Mouse (Mus musculus) liver, embryonic 16.5 days (tissue): ENCODE data around the gene Bcl6. TPM values are rescaled to one million over a fixed set of nuclear protein-coding genes. Genes with fewer than 3 reads are reported as not detected.

Source experiments
- ATAC-seq: fragments of 200-750 bp; cut with Nextera tagmentation; 2 replicates; pipeline ENCODE4 v1.8.0; 2017; ENCODE audit warnings: low read depth, mild to moderate bottlenecking, moderate number of reproducible peaks, moderate library complexity
- H3K27ac ChIP-seq: fragments of 300-500 bp; sonication (generic); 2 replicates; pipeline ENCODE4 v1.5.1; 2014; ENCODE audit warnings: mild to moderate bottlenecking, low read length
- H3K27me3 ChIP-seq: fragments of 300-500 bp; sonication (generic); 2 replicates; pipeline ENCODE4 v1.6.1; 2014; ENCODE audit warnings: low read depth, low read length, mixed read lengths; ENCODE audit not compliant: control insufficient read depth, insufficient read depth
- H3K36me3 ChIP-seq: fragments of 300-500 bp; sonication (generic); 2 replicates; pipeline ENCODE4 v1.6.1; 2014; ENCODE audit warnings: mild to moderate bottlenecking; ENCODE audit not compliant: control insufficient read depth, insufficient read depth
- H3K4me1 ChIP-seq: fragments of 300-500 bp; sonication (generic); 2 replicates; pipeline ENCODE4 v1.6.1; 2014; ENCODE audit warnings: low read depth, low read length, mixed read lengths; ENCODE audit not compliant: control insufficient read depth
- H3K4me2 ChIP-seq: fragments of 300-500 bp; sonication (generic); 2 replicates; pipeline ENCODE4 v1.6.1; 2014; ENCODE audit warnings: low read depth, low read length, mixed read lengths
- H3K4me3 ChIP-seq: fragments of 300-500 bp; sonication (generic); 2 replicates; pipeline ENCODE4 v1.5.1; 2014; ENCODE audit warnings: low read depth, mild to moderate bottlenecking, low read length
- H3K9ac ChIP-seq: fragments of 300-500 bp; sonication (generic); 2 replicates; pipeline ENCODE4 v1.6.1; 2014; ENCODE audit warnings: low read depth, low read length
- H3K9me3 ChIP-seq: fragments of 300-500 bp; sonication (generic); replicated peaks from 2 replicates; pipeline ENCODE4 v1.6.1; 2016; ENCODE audit warnings: low read length; ENCODE audit not compliant: control insufficient read depth
- WGBS: fragments of 180-500 bp; shearing (Covaris S2); extraction: QIAGEN DNeasy Blood & Tissue Kit; methylation state at CpG from one replicate; pipeline ENCODE4 v1.1.7; 2014; ENCODE audit not compliant: insufficient replicate concordance; 5-methylcytosine and 5-hydroxymethylcytosine counted together
- polyA plus RNA-seq: library from polyadenylated mRNA; unstranded; fragments of >200 nt; fragmentation: Nextera tagmentation; extraction: Ambion mirVana; gene quantifications from 2 replicates; pipeline ENCODE4 v1.2.1, GENCODE M21; 2015

The Bcl6 gene
- polyA plus RNA-seq, 1 experiment from 2014 or later, result 0.28 TPM

DNA sequence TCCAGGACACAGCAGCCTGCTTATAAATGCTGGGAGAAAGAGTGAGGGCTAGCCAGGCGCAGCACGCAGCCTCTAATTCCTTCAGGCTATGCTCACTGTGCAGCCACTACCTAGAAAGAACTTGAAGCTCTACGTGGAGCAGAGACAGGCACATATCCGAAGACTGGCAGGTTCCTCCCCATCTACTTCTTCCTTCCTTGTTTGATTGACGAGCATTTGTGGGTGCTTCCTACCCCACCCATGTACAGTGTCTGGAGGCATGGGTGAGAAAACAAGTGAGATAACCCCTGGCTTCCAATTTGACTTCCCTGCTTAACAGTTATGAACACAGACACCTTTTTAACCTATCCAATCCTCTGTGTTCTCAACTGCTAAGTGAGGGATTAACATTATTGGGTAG, 28.1 kb upstream of the Bcl6 start:
- no peak for ATAC-seq
- H3K9me3 ChIP-seq, result no peaks in the 10 kb centered on the region
- no peak overlapping the region for H3K9ac ChIP-seq
- no peaks in the 10 kb centered on the region for H3K27me3 ChIP-seq
- no peak overlapping the region for H3K4me3 ChIP-seq
- H3K36me3 ChIP-seq, result no peaks in the 10 kb centered on the region
- no peak overlapping the region for H3K4me2 ChIP-seq
- 30% methylated on average over 5 of the region's 5 CpGs for WGBS
- H3K4me1 ChIP-seq, result no peaks in the 10 kb centered on the region
- H3K27ac ChIP-seq, result no peak overlapping the region

DNA sequence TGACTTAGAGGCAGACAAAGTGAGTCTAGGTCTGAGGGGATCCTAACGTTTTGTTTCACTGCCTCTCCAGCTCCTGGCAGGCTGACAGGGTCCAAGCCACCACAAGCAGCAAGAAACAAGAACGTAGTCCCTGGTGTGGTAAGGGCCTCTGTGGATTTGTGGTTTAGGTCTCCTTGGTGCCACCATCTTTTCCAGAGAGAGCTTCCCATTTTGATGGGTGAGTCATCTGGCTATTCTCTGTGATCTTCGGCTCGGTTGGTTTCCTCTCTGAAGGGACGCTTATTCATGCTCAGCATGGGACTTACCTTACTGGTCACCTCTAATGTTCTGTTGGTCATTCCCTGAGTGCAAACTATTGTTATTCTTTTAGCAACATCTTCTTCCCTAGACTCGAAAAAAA, 27.6 kb upstream of the Bcl6 start:
- Histone ChIP-seq H3K4me3 (no peak overlapping the region), H3K36me3 (no peaks in the 10 kb centered on the region), H3K27me3 (no peaks in the 10 kb centered on the region), H3K9me3 (no peaks in the 10 kb centered on the region), H3K4me1 (no peaks in the 10 kb centered on the region), H3K9ac (no peak overlapping the region), H3K4me2 (no peak overlapping the region), H3K27ac (no peak overlapping the region)
- no peak for ATAC-seq
- WGBS, result 22% methylated on average over 6 of the region's 6 CpGs

DNA sequence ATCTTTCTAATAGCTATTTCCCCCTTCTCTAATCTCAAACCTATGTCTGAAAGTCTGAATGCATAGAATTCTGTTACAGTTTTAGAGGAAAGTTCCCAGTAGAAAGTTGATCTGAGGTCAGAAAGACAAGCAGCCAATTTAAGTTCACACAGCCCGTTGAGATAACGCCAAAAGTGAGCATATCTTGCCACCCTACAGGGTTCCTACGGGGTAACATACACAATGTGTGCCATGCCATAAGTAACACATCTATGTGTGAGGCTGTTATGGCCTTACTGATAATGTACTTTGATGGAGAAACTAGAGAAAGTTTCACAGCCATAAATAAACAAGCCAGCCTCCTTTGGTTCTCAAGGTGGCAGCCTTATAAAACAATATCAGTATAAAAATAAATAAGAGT, 25.7 kb upstream of the Bcl6 start:
- Histone ChIP-seq H3K9me3 (no peaks in the 10 kb centered on the region), H3K27ac (no peak overlapping the region), H3K9ac (no peak overlapping the region), H3K4me1 (no peaks in the 10 kb centered on the region), H3K36me3 (no peaks in the 10 kb centered on the region), H3K4me3 (no peak overlapping the region), H3K4me2 (no peak overlapping the region), H3K27me3 (no peaks in the 10 kb centered on the region)
- WGBS, result 44% methylated on average over 3 of the region's 3 CpGs
- no peak for ATAC-seq

DNA sequence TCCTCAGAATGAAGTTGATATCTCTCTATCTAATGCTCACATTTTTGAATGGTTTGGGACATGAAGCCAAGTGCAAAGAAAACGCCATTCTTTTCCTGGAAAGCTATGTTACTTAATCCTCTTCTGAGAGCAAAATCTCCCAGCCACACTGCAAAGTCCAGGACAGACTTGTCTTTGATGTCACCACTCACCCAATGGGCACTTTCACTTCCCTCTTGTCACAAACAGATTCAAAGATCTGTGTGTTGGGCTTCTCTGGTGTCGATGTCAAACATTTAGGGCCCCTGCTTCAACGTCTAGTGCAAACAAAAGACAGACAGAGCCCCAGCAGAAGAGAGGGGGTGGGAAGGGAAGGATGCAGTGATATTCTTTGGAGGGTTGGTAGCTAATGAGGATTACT, 23.4 kb upstream of the Bcl6 start:
- no peak overlapping the region for H3K4me2 ChIP-seq
- ATAC-seq, result no peak
- no peaks in the 10 kb centered on the region for H3K9me3 ChIP-seq
- H3K36me3 ChIP-seq, result no peaks in the 10 kb centered on the region
- no peaks in the 10 kb centered on the region for H3K4me1 ChIP-seq
- 15% methylated on average over 3 of the region's 3 CpGs for WGBS
- H3K4me3 ChIP-seq, result no peak overlapping the region
- H3K27ac ChIP-seq, result no peak overlapping the region
- H3K27me3 ChIP-seq, result no peaks in the 10 kb centered on the region
- no peak overlapping the region for H3K9ac ChIP-seq

GRCm38 (mm10) chr16:24011306-24011705, 22.7 kb upstream of the Bcl6 start:
- no peak for ATAC-seq
- Histone ChIP-seq H3K4me3 (no peak overlapping the region), H3K9me3 (no peaks in the 10 kb centered on the region), H3K36me3 (no peaks in the 10 kb centered on the region), H3K27ac (no peak overlapping the region), H3K4me2 (no peak overlapping the region), H3K27me3 (no peaks in the 10 kb centered on the region), H3K9ac (no peak overlapping the region), H3K4me1 (no peaks in the 10 kb centered on the region)
- WGBS, result 53% methylated on average over 3 of the region's 3 CpGs

DNA sequence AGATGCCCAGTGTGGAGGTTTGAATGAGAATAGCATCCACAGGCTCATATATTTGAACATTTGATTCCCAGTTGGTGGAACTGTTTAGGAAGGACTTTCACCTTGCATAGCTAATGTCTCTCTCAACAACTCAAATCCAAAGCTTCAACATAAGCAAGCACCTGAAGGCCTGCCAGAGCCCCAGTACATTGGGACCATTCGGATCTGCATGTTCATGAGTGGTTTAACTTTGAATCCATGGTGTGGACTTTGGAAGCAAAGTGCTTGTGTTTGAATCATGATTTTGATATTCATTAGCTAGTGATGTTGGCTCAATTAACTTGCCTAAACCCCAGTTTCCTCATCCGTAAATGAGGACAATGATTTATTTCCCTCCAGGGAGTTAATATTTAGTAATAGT, 21.2 kb upstream of the Bcl6 start:
- Histone ChIP-seq H3K4me2 (no peak overlapping the region), H3K9ac (no peak overlapping the region), H3K36me3 (no peaks in the 10 kb centered on the region), H3K4me3 (no peak overlapping the region), H3K27me3 (no peaks in the 10 kb centered on the region), H3K9me3 (no peaks in the 10 kb centered on the region), H3K4me1 (no peaks in the 10 kb centered on the region), H3K27ac (no peak overlapping the region)
- WGBS, result 59% methylated on average over 2 of the region's 2 CpGs
- no peak for ATAC-seq

- Histone ChIP-seq H3K9ac (no peak overlapping the region), H3K4me1 (no peaks in the 10 kb centered on the region), H3K4me2 (no peak overlapping the region), H3K4me3 (no peak overlapping the region), H3K27ac (no peak overlapping the region), H3K9me3 (no peaks in the 10 kb centered on the region), H3K27me3 (no peaks in the 10 kb centered on the region), H3K36me3 (no peaks in the 10 kb centered on the region)
- 71% methylated on average over 8 of the region's 8 CpGs for WGBS
- no peak for ATAC-seq
Measured at GRCm38 (mm10) chr16:24005928-24006327, 17.3 kb upstream of the Bcl6 start.

- Histone ChIP-seq H3K9ac (no peak overlapping the region), H3K4me2 (no peak overlapping the region), H3K4me1 (peaks cover 5% of the 10 kb centered on the region; the same call in 1 of the 2 replicates), H3K36me3 (no peaks in the 10 kb centered on the region), H3K4me3 (no peak overlapping the region), H3K9me3 (no peaks in the 10 kb centered on the region), H3K27me3 (no peaks in the 10 kb centered on the region; the same call in 1 of the 2 replicates), H3K27ac (no peak overlapping the region)
- ATAC-seq, result no peak
- 67% methylated on average over 6 of the region's 6 CpGs for WGBS
Measured at GRCm38 (mm10) chr16:23997912-23998311, 9.3 kb upstream of the Bcl6 start.

GRCm38 (mm10) chr16:23997228-23997627, 8.6 kb upstream of the Bcl6 start:
- H3K4me3 ChIP-seq, result no peak overlapping the region
- WGBS, result 53% methylated on average over 3 of the region's 3 CpGs
- peaks cover 5% of the 10 kb centered on the region for H3K4me1 ChIP-seq
- H3K27ac ChIP-seq, result no peak overlapping the region
- no peaks in the 10 kb centered on the region; the same call in 1 of the 2 replicates for H3K27me3 ChIP-seq
- H3K4me2 ChIP-seq, result no peak overlapping the region
- ATAC-seq, result no peak
- H3K36me3 ChIP-seq, result no peaks in the 10 kb centered on the region
- no peak overlapping the region for H3K9ac ChIP-seq
- no peaks in the 10 kb centered on the region for H3K9me3 ChIP-seq
